21 mouse cellular contexts compared by ENCODE assay signal in genomic region chr19:37147145-37147544, GRCm38 (mm10).
DNase-seq lines count a peak whose midpoint lies in the region; ATAC-seq and TF ChIP-seq lines count a peak whose summit lies in the region.
"Had no signal": no experiment of that assay in that cellular context is flagged by ENCODE, and none has a peak within 500 bp of the region (broad histone marks: within the 10 kb centered on the region; RNA-seq: fewer than 3 reads in every experiment).

No protein-coding gene starts in this region.

- WGBS in liver, adult 2 months = 74% methylated on average over 4 of the region's 4 CpGs
- WGBS in liver, embryonic 11.5 days = 31% methylated on average over 4 of the region's 4 CpGs

- DNase-seq in frontal cortex, postnatal 36 days (ENCODE audit: low spot score in 2 of 2) = no peak
- peak; percentile 25 for DNase-seq in liver, adult 2 months (ENCODE audit: extremely low read depth, low read depth, low spot score)
- DNase-seq in liver, embryonic 11.5 days (ENCODE audit: low spot score) = no peak
- DNase-seq in adrenal gland, postnatal 4 days (ENCODE audit: low spot score in 2 of 2) = no peak
- no peak for DNase-seq in gastrocnemius, adult 18-20 months (ENCODE audit: low spot score)
- DNase-seq: adrenal gland, postnatal 36 days; cerebellum, adult 11 months; cerebellum, adult 9-11 months; kidney, adult 11 months; kidney, postnatal 36 days; layer of hippocampus, postnatal 36 days; lung, postnatal 14 days had no signal

- H3K9ac ChIP-seq in liver, adult 2 months (ENCODE audit: low read depth, low read length) = no peak overlapping the region
- no peak overlapping the region for H3K9ac ChIP-seq in liver, embryonic 11.5 days (ENCODE audit: low read depth, low read length)
- H3K9ac ChIP-seq: forebrain, embryonic 12.5 days; hindbrain, embryonic 12.5 days; kidney, embryonic 15.5 days; limb, embryonic 12.5 days had no signal

- no peaks in the 10 kb centered on the region for H3K9me3 ChIP-seq in liver, embryonic 11.5 days (ENCODE audit: control insufficient read depth, low read length)
- H3K9me3 ChIP-seq: forebrain, embryonic 12.5 days; hindbrain, embryonic 12.5 days; kidney, embryonic 15.5 days; limb, embryonic 12.5 days had no signal

- no peak for TF ChIP-seq POLR2A in liver, adult 2 months (IDR thresholded peaks at IDR 0.05; ENCODE audit: extremely low read depth, insufficient read depth, low read length)

- no peaks in the 10 kb centered on the region for H3K4me1 ChIP-seq in liver, adult 2 months (ENCODE audit: control insufficient read depth, insufficient read depth, low read length)
- H3K4me1 ChIP-seq in liver, embryonic 11.5 days (replicated peaks; ENCODE audit: control insufficient read depth, insufficient read depth, low read length) = peaks cover 5% of the 10 kb centered on the region
- H3K4me1 ChIP-seq: forebrain, embryonic 12.5 days; kidney, embryonic 15.5 days; limb, embryonic 12.5 days had no signal

- no peak overlapping the region for H3K4me2 ChIP-seq in liver, embryonic 11.5 days
- H3K4me2 ChIP-seq: forebrain, embryonic 12.5 days; hindbrain, embryonic 12.5 days; kidney, embryonic 15.5 days; limb, embryonic 12.5 days had no signal

- H3K4me3 ChIP-seq in liver, adult 2 months (ENCODE audit: insufficient read depth, low read depth, low read length) = no peak overlapping the region
- H3K4me3 ChIP-seq in liver, embryonic 11.5 days (ENCODE audit: low read depth, low read length) = no peak overlapping the region
- H3K4me3 ChIP-seq: forebrain, embryonic 12.5 days; hindbrain, embryonic 12.5 days; kidney, embryonic 15.5 days; limb, embryonic 12.5 days had no signal

- H3K27ac ChIP-seq in liver, adult 2 months (replicated peaks; ENCODE audit: insufficient read depth, low read depth, low read length) = no peak overlapping the region
- no peak overlapping the region for H3K27ac ChIP-seq in liver, embryonic 11.5 days (ENCODE audit: low read depth, low read length)
- H3K27ac ChIP-seq: forebrain, embryonic 12.5 days; hindbrain, embryonic 12.5 days; kidney, embryonic 15.5 days; limb, embryonic 12.5 days had no signal

- H3K27me3 ChIP-seq in liver, adult 2 months (ENCODE audit: control insufficient read depth, insufficient read depth, low read length) = no peaks in the 10 kb centered on the region
- H3K27me3 ChIP-seq in liver, embryonic 11.5 days (replicated peaks; ENCODE audit: control insufficient read depth, insufficient read depth, low read length) = no peaks in the 10 kb centered on the region
- H3K27me3 ChIP-seq: forebrain, embryonic 12.5 days; hindbrain, embryonic 12.5 days; kidney, embryonic 15.5 days; limb, embryonic 12.5 days; Patski had no signal

- peaks cover 14% of the 10 kb centered on the region; the same call in 1 of the 2 replicates for H3K79me2 ChIP-seq in liver, adult 2 months (ENCODE audit: control insufficient read depth, insufficient read depth, low read length)

- no peaks in the 10 kb centered on the region; the same call in 1 of the 2 replicates for H3K36me3 ChIP-seq in liver, adult 2 months (ENCODE audit: control insufficient read depth, insufficient read depth, low read length)
- no peaks in the 10 kb centered on the region for H3K36me3 ChIP-seq in liver, embryonic 11.5 days (ENCODE audit: control insufficient read depth, insufficient read depth, low read length)
- H3K36me3 ChIP-seq: forebrain, embryonic 12.5 days; hindbrain, embryonic 12.5 days; kidney, embryonic 15.5 days; limb, embryonic 12.5 days had no signal

- ATAC-seq in frontal cortex, adult (ENCODE audit: low TSS enrichment) = peak; percentile 42; the same call in 1 of the 2 replicates
- no peak for ATAC-seq in liver, embryonic 11.5 days (replicated peaks; ENCODE audit: low FRiP score)
- ATAC-seq in common myeloid progenitor, adult 5-6 weeks (replicated peaks; ENCODE audit: low read depth, poor library complexity, severe bottlenecking) = peak; percentile 92
- peak; percentile 90 for ATAC-seq in megakaryocyte progenitor cell, adult 5-6 weeks (replicated peaks; ENCODE audit: poor library complexity)
- ATAC-seq: midbrain, embryonic 16.5 days; Patski had no signal

- no peak for TF ChIP-seq CTCF in liver, adult 2 months (IDR thresholded peaks at IDR 0.05; ENCODE audit: low read depth, low read length)
